Mouse (Mus musculus): ENCODE measurements around the gene Spats2. TPM values are rescaled to one million over a fixed set of nuclear protein-coding genes. Genes with fewer than 3 reads are reported as not detected.

Gene Spats2
- total and polyA plus RNA-seq, 2 experiments from 2014 or later: 24.4 to 29.6 TPM

GRCm38 (mm10) chr15:99111809-99112208 is 13.9 kb upstream of the Spats2 start:
- 73% methylated on average over 4 of the region's 4 CpGs for WGBS
- TF ChIP-seq CTCF (IDR thresholded peaks at IDR 0.05; ENCODE audit: low read depth): no peak
- no peaks in the 10 kb centered on the region for H3K27me3 ChIP-seq (ENCODE audit: insufficient read depth, low read length)
- no peaks in the 10 kb centered on the region for H3K9me3 ChIP-seq (ENCODE audit: low read length)
- H3K36me3 ChIP-seq (ENCODE audit: insufficient read depth): no peaks in the 10 kb centered on the region
- ATAC-seq (no peak), DNase-seq (no peak)
- H3K4me2 ChIP-seq (ENCODE audit: low read depth): no peak overlapping the region
- no peak overlapping the region for H3K9ac ChIP-seq
- H3K4me3 ChIP-seq (ENCODE audit: low read depth, low read length): no peak overlapping the region
- no peak overlapping the region for H3K27ac ChIP-seq (ENCODE audit: low read depth, low read length)
- no peaks in the 10 kb centered on the region for H3K4me1 ChIP-seq (ENCODE audit: insufficient read depth)

GRCm38 (mm10) chr15:99112843-99113395 is 12.8 kb upstream of the Spats2 start:
- no peak for TF ChIP-seq CTCF (IDR thresholded peaks at IDR 0.05; ENCODE audit: low read depth)
- Histone ChIP-seq H3K4me2 (ENCODE audit: low read depth) (0 out of 2 replicates have a peak overlapping the region, but pooled peaks have one; percentile 6), H3K9me3 (ENCODE audit: low read length) (no peaks in the 10 kb centered on the region), H3K27ac (ENCODE audit: low read depth, low read length) (no peak overlapping the region), H3K36me3 (ENCODE audit: insufficient read depth) (no peaks in the 10 kb centered on the region), H3K4me1 (ENCODE audit: insufficient read depth) (no peaks in the 10 kb centered on the region), H3K9ac (no peak overlapping the region), H3K27me3 (ENCODE audit: insufficient read depth, low read length) (no peaks in the 10 kb centered on the region), H3K4me3 (ENCODE audit: low read depth, low read length) (no peak overlapping the region)
- no peak for ATAC-seq
- no peak for DNase-seq
- WGBS: 72% methylated on average over 11 of the region's 11 CpGs

GRCm38 (mm10) chr15:99113396-99113975 is 12.2 kb upstream of the Spats2 start:
- DNase-seq: no peak
- Histone ChIP-seq H3K4me1 (ENCODE audit: insufficient read depth) (no peaks in the 10 kb centered on the region), H3K36me3 (ENCODE audit: insufficient read depth) (no peaks in the 10 kb centered on the region), H3K4me3 (ENCODE audit: low read depth, low read length) (no peak overlapping the region), H3K27ac (ENCODE audit: low read depth, low read length) (no peak overlapping the region), H3K27me3 (ENCODE audit: insufficient read depth, low read length) (no peaks in the 10 kb centered on the region), H3K9ac (no peak overlapping the region), H3K4me2 (ENCODE audit: low read depth) (0 out of 2 replicates have a peak overlapping the region, but pooled peaks have one; percentile 6), H3K9me3 (ENCODE audit: low read length) (no peaks in the 10 kb centered on the region)
- TF ChIP-seq CTCF (IDR thresholded peaks at IDR 0.05; ENCODE audit: low read depth): peak; percentile 54
- ATAC-seq: no peak
- 6% methylated on average over 9 of the region's 9 CpGs for WGBS

- Histone ChIP-seq H3K4me3 (ENCODE audit: low read depth, low read length) (no peak overlapping the region), H3K9me3 (ENCODE audit: low read length) (no peaks in the 10 kb centered on the region), H3K27ac (ENCODE audit: low read depth, low read length) (no peak overlapping the region), H3K4me2 (ENCODE audit: low read depth) (no peak overlapping the region), H3K4me1 (ENCODE audit: insufficient read depth) (no peaks in the 10 kb centered on the region), H3K9ac (no peak overlapping the region), H3K36me3 (ENCODE audit: insufficient read depth) (no peaks in the 10 kb centered on the region), H3K27me3 (ENCODE audit: insufficient read depth, low read length) (no peaks in the 10 kb centered on the region)
- no peak for TF ChIP-seq CTCF (IDR thresholded peaks at IDR 0.05; ENCODE audit: low read depth)
- WGBS: 53% methylated on average over 14 of the region's 14 CpGs
- DNase-seq (no peak), ATAC-seq (no peak)
These were observed 11.2 kb upstream of the Spats2 start for GRCm38 (mm10) chr15:99114312-99115064.

GRCm38 (mm10) chr15:99115065-99115423 is 10.7 kb upstream of the Spats2 start:
- Histone ChIP-seq H3K9me3 (ENCODE audit: low read length) (no peaks in the 10 kb centered on the region), H3K9ac (no peak overlapping the region), H3K27ac (ENCODE audit: low read depth, low read length) (no peak overlapping the region), H3K4me1 (ENCODE audit: insufficient read depth) (no peaks in the 10 kb centered on the region), H3K4me2 (ENCODE audit: low read depth) (no peak overlapping the region), H3K27me3 (ENCODE audit: insufficient read depth, low read length) (no peaks in the 10 kb centered on the region), H3K36me3 (ENCODE audit: insufficient read depth) (no peaks in the 10 kb centered on the region), H3K4me3 (ENCODE audit: low read depth, low read length) (no peak overlapping the region)
- WGBS: 89% methylated on average over 7 of the region's 7 CpGs
- ATAC-seq: no peak
- no peak for TF ChIP-seq CTCF (IDR thresholded peaks at IDR 0.05; ENCODE audit: low read depth)
- no peak for DNase-seq

- no peak for ATAC-seq
- Histone ChIP-seq H3K4me3 (ENCODE audit: low read depth, low read length) (no peak overlapping the region), H3K4me1 (ENCODE audit: insufficient read depth) (no peaks in the 10 kb centered on the region), H3K9ac (no peak overlapping the region), H3K27ac (ENCODE audit: low read depth, low read length) (no peak overlapping the region), H3K27me3 (ENCODE audit: insufficient read depth, low read length) (no peaks in the 10 kb centered on the region), H3K4me2 (ENCODE audit: low read depth) (no peak overlapping the region), H3K9me3 (ENCODE audit: low read length) (no peaks in the 10 kb centered on the region), H3K36me3 (ENCODE audit: insufficient read depth) (no peaks in the 10 kb centered on the region)
- 62% methylated on average over 11 of the region's 11 CpGs for WGBS
- no peak for DNase-seq
- TF ChIP-seq CTCF (IDR thresholded peaks at IDR 0.05; ENCODE audit: low read depth): no peak
These were observed 9.2 kb upstream of the Spats2 start for GRCm38 (mm10) chr15:99116539-99116938.

- ATAC-seq (no peak), DNase-seq (no peak)
- H3K4me1 ChIP-seq (ENCODE audit: insufficient read depth): 0 out of 2 replicates have a peak, but pooled peaks cover 5% of the 10 kb centered on the region
- H3K9me3 ChIP-seq (ENCODE audit: low read length): no peaks in the 10 kb centered on the region
- H3K27me3 ChIP-seq (ENCODE audit: insufficient read depth, low read length): no peaks in the 10 kb centered on the region
- 18% methylated on average over 11 of the region's 11 CpGs for WGBS
- no peaks in the 10 kb centered on the region for H3K36me3 ChIP-seq (ENCODE audit: insufficient read depth)
- H3K4me3 ChIP-seq (ENCODE audit: low read depth, low read length): no peak overlapping the region
- no peak overlapping the region for H3K4me2 ChIP-seq (ENCODE audit: low read depth)
- no peak overlapping the region for H3K27ac ChIP-seq (ENCODE audit: low read depth, low read length)
- no peak for TF ChIP-seq CTCF (IDR thresholded peaks at IDR 0.05; ENCODE audit: low read depth)
- no peak overlapping the region for H3K9ac ChIP-seq
These were observed 4.9 kb upstream of the Spats2 start for GRCm38 (mm10) chr15:99120814-99121213.
